Mouse (Mus musculus): ENCODE results near the gene 1700123L14Rik. TPM values are rescaled to one million over a fixed set of nuclear protein-coding genes. Genes with fewer than 3 reads are reported as not detected.
"Not testable (repeated sequence)": the region's sequence is repeated elsewhere in the genome, so short reads cannot be mapped to it uniquely, and the experiment has no call there.

1700123L14Rik gene
- not detected in 2 replicates for polyA plus RNA-seq (2011; ENCODE audit: insufficient read depth, insufficient read length, low replicate concordance, missing spikeins)

- Histone ChIP-seq H3K27ac (ENCODE audit: control insufficient read depth, insufficient read depth, low read depth, low read length, poor library complexity) (no peak within 1 kb of the TSS), H3K4me1 (ENCODE audit: control insufficient read depth, insufficient read depth, low read length) (no peaks in the 10 kb centered on the region), H3K4me3 (replicated peaks; ENCODE audit: control insufficient read depth, low read depth, low read length) (no peak within 1 kb of the TSS)
- TF ChIP-seq CTCF (IDR thresholded peaks at IDR 0.05; ENCODE audit: control insufficient read depth, insufficient read depth, low read length) (no peak), POLR2A (IDR thresholded peaks at IDR 0.05; ENCODE audit: borderline replicate concordance, control insufficient read depth, low read depth, low read length) (no peak)
- WGBS = 81% methylated on average over 18 of the region's 18 CpGs
These were observed at the start of gene 1700123L14Rik for GRCm38 (mm10) chr6:96165818-96166379. 1700123L14Rik (minus strand) TSS chr6:96166243.

GRCm38 (mm10) chr6:96205395-96205794 lies 39.4 kb upstream of the 1700123L14Rik start:
- TF ChIP-seq CTCF (IDR thresholded peaks at IDR 0.05; ENCODE audit: control insufficient read depth, insufficient read depth, low read length) = no peak
- 84% methylated on average over 2 of the region's 2 CpGs for WGBS
- Histone ChIP-seq H3K4me3 (replicated peaks; ENCODE audit: control insufficient read depth, low read depth, low read length) (no peak overlapping the region), H3K27ac (ENCODE audit: control insufficient read depth, insufficient read depth, low read depth, low read length, poor library complexity) (no peak overlapping the region), H3K4me1 (ENCODE audit: control insufficient read depth, insufficient read depth, low read length) (no peaks in the 10 kb centered on the region)

- not testable (repeated sequence) for H3K4me1 ChIP-seq (ENCODE audit: control insufficient read depth, insufficient read depth, low read length); H3K4me3 ChIP-seq (replicated peaks; ENCODE audit: control insufficient read depth, low read depth, low read length); H3K27ac ChIP-seq (ENCODE audit: control insufficient read depth, insufficient read depth, low read depth, low read length, poor library complexity)
- 94% methylated on average over 2 of the region's 2 CpGs for WGBS
These were observed 32.9 kb upstream of the 1700123L14Rik start for GRCm38 (mm10) chr6:96198991-96199390.

- H3K4me3 ChIP-seq (replicated peaks; ENCODE audit: control insufficient read depth, low read depth, low read length) = no peak overlapping the region
- TF ChIP-seq POLR2A (IDR thresholded peaks at IDR 0.05; ENCODE audit: borderline replicate concordance, control insufficient read depth, low read depth, low read length) = no peak
- TF ChIP-seq CTCF (IDR thresholded peaks at IDR 0.05; ENCODE audit: control insufficient read depth, insufficient read depth, low read length) = no peak
- H3K27ac ChIP-seq (ENCODE audit: control insufficient read depth, insufficient read depth, low read depth, low read length, poor library complexity) = no peak overlapping the region
- 49% methylated on average over 2 of the region's 2 CpGs for WGBS
- no peaks in the 10 kb centered on the region for H3K4me1 ChIP-seq (ENCODE audit: control insufficient read depth, insufficient read depth, low read length)
These were observed 20.5 kb upstream of the 1700123L14Rik start for GRCm38 (mm10) chr6:96186517-96186916.

GRCm38 (mm10) chr6:96183392-96183791 lies 17.3 kb upstream of the 1700123L14Rik start:
- 82% methylated on average over 4 of the region's 4 CpGs for WGBS
- TF ChIP-seq POLR2A (IDR thresholded peaks at IDR 0.05; ENCODE audit: borderline replicate concordance, control insufficient read depth, low read depth, low read length) (no peak), CTCF (IDR thresholded peaks at IDR 0.05; ENCODE audit: control insufficient read depth, insufficient read depth, low read length) (no peak)
- Histone ChIP-seq H3K27ac (ENCODE audit: control insufficient read depth, insufficient read depth, low read depth, low read length, poor library complexity) (no peak overlapping the region), H3K4me3 (replicated peaks; ENCODE audit: control insufficient read depth, low read depth, low read length) (no peak overlapping the region), H3K4me1 (ENCODE audit: control insufficient read depth, insufficient read depth, low read length) (no peaks in the 10 kb centered on the region)

GRCm38 (mm10) chr6:96178530-96178929 lies 12.5 kb upstream of the 1700123L14Rik start:
- no peak overlapping the region for H3K27ac ChIP-seq (ENCODE audit: control insufficient read depth, insufficient read depth, low read depth, low read length, poor library complexity)
- TF ChIP-seq POLR2A (IDR thresholded peaks at IDR 0.05; ENCODE audit: borderline replicate concordance, control insufficient read depth, low read depth, low read length) = no peak
- TF ChIP-seq CTCF (IDR thresholded peaks at IDR 0.05; ENCODE audit: control insufficient read depth, insufficient read depth, low read length) = no peak
- no peaks in the 10 kb centered on the region for H3K4me1 ChIP-seq (ENCODE audit: control insufficient read depth, insufficient read depth, low read length)
- H3K4me3 ChIP-seq (replicated peaks; ENCODE audit: control insufficient read depth, low read depth, low read length) = no peak overlapping the region

GRCm38 (mm10) chr6:96173681-96174080 lies 7.6 kb upstream of the 1700123L14Rik start:
- Histone ChIP-seq H3K4me3 (replicated peaks; ENCODE audit: control insufficient read depth, low read depth, low read length) (no peak overlapping the region), H3K4me1 (ENCODE audit: control insufficient read depth, insufficient read depth, low read length) (no peaks in the 10 kb centered on the region), H3K27ac (ENCODE audit: control insufficient read depth, insufficient read depth, low read depth, low read length, poor library complexity) (no peak overlapping the region)
- 86% methylated on average over 3 of the region's 3 CpGs for WGBS
- TF ChIP-seq POLR2A (IDR thresholded peaks at IDR 0.05; ENCODE audit: borderline replicate concordance, control insufficient read depth, low read depth, low read length) = no peak
- no peak for TF ChIP-seq CTCF (IDR thresholded peaks at IDR 0.05; ENCODE audit: control insufficient read depth, insufficient read depth, low read length)

GRCm38 (mm10) chr6:96167031-96167430 lies 988 bp upstream of the 1700123L14Rik start:
- Histone ChIP-seq H3K27ac (ENCODE audit: control insufficient read depth, insufficient read depth, low read depth, low read length, poor library complexity) (no peak overlapping the region), H3K4me1 (ENCODE audit: control insufficient read depth, insufficient read depth, low read length) (no peaks in the 10 kb centered on the region), H3K4me3 (replicated peaks; ENCODE audit: control insufficient read depth, low read depth, low read length) (no peak overlapping the region)
- TF ChIP-seq POLR2A (IDR thresholded peaks at IDR 0.05; ENCODE audit: borderline replicate concordance, control insufficient read depth, low read depth, low read length) (no peak), CTCF (IDR thresholded peaks at IDR 0.05; ENCODE audit: control insufficient read depth, insufficient read depth, low read length) (no peak)

- TF ChIP-seq CTCF (IDR thresholded peaks at IDR 0.05; ENCODE audit: control insufficient read depth, insufficient read depth, low read length) (no peak), POLR2A (IDR thresholded peaks at IDR 0.05; ENCODE audit: borderline replicate concordance, control insufficient read depth, low read depth, low read length) (no peak)
- no peaks in the 10 kb centered on the region for H3K4me1 ChIP-seq (ENCODE audit: control insufficient read depth, insufficient read depth, low read length)
- no peak overlapping the region for H3K4me3 ChIP-seq (replicated peaks; ENCODE audit: control insufficient read depth, low read depth, low read length)
- 91% methylated on average over 13 of the region's 13 CpGs for WGBS
- H3K27ac ChIP-seq (ENCODE audit: control insufficient read depth, insufficient read depth, low read depth, low read length, poor library complexity) = no peak overlapping the region
These were observed 640 bp downstream of the 1700123L14Rik start for GRCm38 (mm10) chr6:96165403-96165802.

All from bone marrow, adult 2 months (tissue).